Mouse (Mus musculus): ENCODE measurements at regions not wholly inside any gene's neighbourhood (a gene's known extent, or its start where the extent isn't known, plus 50 kb on each side); places are given as distances from the start of the nearest gene placed in this dataset.

DNA sequence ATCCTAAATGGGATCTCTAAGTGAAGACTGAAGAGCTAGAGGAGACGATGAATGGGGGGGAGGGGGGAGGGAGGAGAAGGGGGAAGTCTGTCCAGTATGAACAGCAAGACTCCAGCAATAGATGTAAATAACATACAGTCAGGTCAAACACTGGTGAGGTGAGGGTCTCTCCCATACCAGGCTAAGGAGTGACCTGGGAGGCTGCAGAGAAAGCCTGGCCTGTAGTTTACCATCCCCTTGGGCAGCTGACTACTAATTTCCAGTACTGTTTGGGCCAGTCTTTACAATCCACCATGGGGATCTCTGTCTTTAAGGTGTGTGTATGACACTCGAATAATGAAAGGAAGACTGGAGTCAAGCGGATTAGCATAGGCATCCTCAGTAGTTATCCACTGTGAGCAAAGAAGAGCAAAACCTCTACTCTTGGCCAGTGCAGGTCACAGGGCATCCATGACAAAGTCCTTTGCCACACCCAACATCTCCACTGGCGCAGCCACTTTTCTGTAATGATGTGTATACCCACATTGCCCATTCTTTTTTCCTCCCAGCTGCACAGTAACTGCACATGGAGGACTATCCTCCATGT, 128.3 kb upstream of the Tbl1xr1 start:
- Histone ChIP-seq H3K27ac (ENCODE audit: insufficient read depth, low read depth) (no peak overlapping the region; the same call in 1 of the 2 replicates), H3K36me3 (replicated peaks in 1 of 2; ENCODE audit: control insufficient read depth in 1 of 2, insufficient read depth in 1 of 2, low read length in 1 of 2) (no peaks in the 10 kb centered on the region), H3K9me3 (replicated peaks; ENCODE audit: low read length) (no peaks in the 10 kb centered on the region), H3K9ac (ENCODE audit: insufficient read depth, low read depth) (no peak overlapping the region), H3K4me1 (ENCODE audit: control insufficient read depth in 1 of 2, insufficient read depth in 2 of 2) (peaks cover 39 to 96% of the 10 kb centered on the region in 2 experiments), H3K4me2 (ENCODE audit: insufficient read depth, low read depth, poor library complexity, severe bottlenecking) (no peak overlapping the region; the same call in 1 of the 2 replicates), H3K27me3 (replicated peaks) (no peaks in the 10 kb centered on the region), H3K79me2 (replicated peaks; ENCODE audit: control insufficient read depth, extremely low read depth, insufficient read depth, poor library complexity, severe bottlenecking) (no peaks in the 10 kb centered on the region), H3K4me3 (replicated peaks in 1 of 3; ENCODE audit: low read depth in 2 of 3, low read length in 2 of 3, poor library complexity in 1 of 3) (no peak overlapping the region)
- no peak for TF ChIP-seq EP300 (IDR thresholded peaks at IDR 0.05; ENCODE audit: low read length)
- no peak for TF ChIP-seq SIN3A (IDR thresholded peaks at IDR 0.05; ENCODE audit: low read length)
- TF ChIP-seq ZNF384 (IDR thresholded peaks at IDR 0.05; ENCODE audit: low read depth, low read length), result no peak
- TF ChIP-seq MYC (IDR thresholded peaks at IDR 0.05; ENCODE audit: low read depth, low read length), result no peak
- dilution Hi-C loops (cut with MboI; ENCODE audit: extremely low pct_ligation_motif_present, extremely low pct_unique_long_range_greater_than_20kb, low sequenced_read_pairs) (no loop called here), in situ Hi-C loops (cut with MboI; ENCODE audit: low pct_ligation_motif_present, low pct_unique_long_range_greater_than_20kb, low sequenced_read_pairs) (loop anchor here (25.0 kb wide), 2 partner anchors 461 to 1286 kb away; no protein-coding TSS in a partner anchor)
- DNase-seq (ENCODE audit: extremely low read depth), result no peak

GRCm38 (mm10) chr3:21949459-21949858, 127.0 kb upstream of the Tbl1xr1 start:
- Histone ChIP-seq H3K4me3 (replicated peaks in 1 of 3; ENCODE audit: low read depth in 2 of 3, low read length in 2 of 3, poor library complexity in 1 of 3) (no peak overlapping the region), H3K27me3 (replicated peaks) (no peaks in the 10 kb centered on the region), H3K79me2 (replicated peaks; ENCODE audit: control insufficient read depth, extremely low read depth, insufficient read depth, poor library complexity, severe bottlenecking) (no peaks in the 10 kb centered on the region), H3K36me3 (replicated peaks in 1 of 2; ENCODE audit: control insufficient read depth in 1 of 2, insufficient read depth in 1 of 2, low read length in 1 of 2) (no peaks in the 10 kb centered on the region), H3K4me2 (ENCODE audit: insufficient read depth, low read depth, poor library complexity, severe bottlenecking) (no peak overlapping the region), H3K27ac (ENCODE audit: insufficient read depth, low read depth) (no peak overlapping the region), H3K9ac (ENCODE audit: insufficient read depth, low read depth) (no peak overlapping the region), H3K4me1 (ENCODE audit: control insufficient read depth in 1 of 2, insufficient read depth in 2 of 2) (peaks cover 36 to 91% of the 10 kb centered on the region in 2 experiments), H3K9me3 (replicated peaks; ENCODE audit: low read length) (no peaks in the 10 kb centered on the region)
- DNase-seq (ENCODE audit: extremely low read depth), result no peak
- dilution Hi-C loops (cut with MboI; ENCODE audit: extremely low pct_ligation_motif_present, extremely low pct_unique_long_range_greater_than_20kb, low sequenced_read_pairs), result no loop called here
- no peak for TF ChIP-seq NELFE (IDR thresholded peaks at IDR 0.05; ENCODE audit: low read depth, low read length)
- TF ChIP-seq EP300 (IDR thresholded peaks at IDR 0.05; ENCODE audit: low read length), result 0 out of 2 replicates have a peak, but pooled peaks have one; percentile 10
- no peak for TF ChIP-seq JUN (IDR thresholded peaks at IDR 0.05; ENCODE audit: insufficient read depth, low read depth, low read length)
- no peak for TF ChIP-seq KAT2A (IDR thresholded peaks at IDR 0.05; ENCODE audit: insufficient replicate concordance, low read length)
- TF ChIP-seq JUND (conservative IDR thresholded peaks at IDR 0.05; ENCODE audit: low read depth, low read length), result peak; percentile 38; the same call in 1 of the 2 replicates
- in situ Hi-C loops (cut with MboI; ENCODE audit: low pct_ligation_motif_present, low pct_unique_long_range_greater_than_20kb, low sequenced_read_pairs), result loop anchor here (25.0 kb wide), 2 partner anchors 462 to 1287 kb away; no protein-coding TSS in a partner anchor

GRCm38 (mm10) chr3:21950571-21950970, 125.9 kb upstream of the Tbl1xr1 start:
- no peaks in the 10 kb centered on the region for H3K27me3 ChIP-seq (replicated peaks)
- no peak for TF ChIP-seq TCF12 (IDR thresholded peaks at IDR 0.05; ENCODE audit: low read depth, low read length)
- TF ChIP-seq EP300 (IDR thresholded peaks at IDR 0.05; ENCODE audit: low read length), result 0 out of 2 replicates have a peak, but pooled peaks have one; percentile 3
- TF ChIP-seq ZC3H11A (IDR thresholded peaks at IDR 0.05; ENCODE audit: low read depth, low read length), result no peak
- no peak for TF ChIP-seq JUN (IDR thresholded peaks at IDR 0.05; ENCODE audit: insufficient read depth, low read depth, low read length)
- TF ChIP-seq NRF1 (IDR thresholded peaks at IDR 0.05; ENCODE audit: low read depth, low read length), result 0 out of 2 replicates have a peak, but pooled peaks have one; percentile 13
- TF ChIP-seq MAX (IDR thresholded peaks at IDR 0.05; ENCODE audit: low read length), result no peak
- H3K4me2 ChIP-seq (ENCODE audit: insufficient read depth, low read depth, poor library complexity, severe bottlenecking), result peak overlapping the region; percentile 2; the same call in 1 of the 2 replicates
- H3K4me3 ChIP-seq (replicated peaks in 1 of 3; ENCODE audit: low read depth in 2 of 3, low read length in 2 of 3, poor library complexity in 1 of 3), result no peak overlapping the region
- no peaks in the 10 kb centered on the region for H3K36me3 ChIP-seq (replicated peaks in 1 of 2; ENCODE audit: control insufficient read depth in 1 of 2, insufficient read depth in 1 of 2, low read length in 1 of 2)
- in situ Hi-C loops (cut with MboI; ENCODE audit: low pct_ligation_motif_present, low pct_unique_long_range_greater_than_20kb, low sequenced_read_pairs) (no loop called here), dilution Hi-C loops (cut with MboI; ENCODE audit: extremely low pct_ligation_motif_present, extremely low pct_unique_long_range_greater_than_20kb, low sequenced_read_pairs) (no loop called here)
- no peaks in the 10 kb centered on the region for H3K9me3 ChIP-seq (replicated peaks; ENCODE audit: low read length)
- no peak for DNase-seq (ENCODE audit: extremely low read depth)
- H3K4me1 ChIP-seq (ENCODE audit: control insufficient read depth in 1 of 2, insufficient read depth in 2 of 2), result peaks cover 31 to 92% of the 10 kb centered on the region in 2 experiments
- no peak overlapping the region for H3K27ac ChIP-seq (ENCODE audit: insufficient read depth, low read depth)
- H3K9ac ChIP-seq (ENCODE audit: insufficient read depth, low read depth), result peak overlapping the region; percentile 28; the same call in 1 of the 2 replicates
- H3K79me2 ChIP-seq (replicated peaks; ENCODE audit: control insufficient read depth, extremely low read depth, insufficient read depth, poor library complexity, severe bottlenecking), result no peaks in the 10 kb centered on the region

Measured in CH12.LX (cell line).